Mouse (Mus musculus): ENCODE data around the gene Oxnad1. TPM values are rescaled to one million over a fixed set of nuclear protein-coding genes. Genes with fewer than 3 reads are reported as not detected.

The Oxnad1 gene
- polyA plus RNA-seq, 1 experiment = 49.0 TPM

GRCm38 (mm10) chr14:32091124-32091523 is 6.0 kb downstream of the Oxnad1 start:
- Histone ChIP-seq H3K27me3 (replicated peaks; ENCODE audit: control insufficient read depth, insufficient read depth, low read length) (no peaks in the 10 kb centered on the region), H3K4me1 (ENCODE audit: control insufficient read depth, insufficient read depth, low read length) (no peaks in the 10 kb centered on the region), H3K4me3 (ENCODE audit: insufficient read depth, low read depth, low read length) (no peak overlapping the region), H3K27ac (ENCODE audit: insufficient read depth, low read depth, low read length) (no peak overlapping the region), H3K36me3 (ENCODE audit: control insufficient read depth, insufficient read depth, low read length) (no peaks in the 10 kb centered on the region)
- TF ChIP-seq CTCF (conservative IDR thresholded peaks at IDR 0.05; ENCODE audit: insufficient read depth, insufficient read length, low read depth, low read length) (no peak), POLR2A (IDR thresholded peaks at IDR 0.05; ENCODE audit: low read depth, low read length) (no peak)
- no peak for DNase-seq
- 51% methylated on average over 4 of the region's 4 CpGs for WGBS

DNA sequence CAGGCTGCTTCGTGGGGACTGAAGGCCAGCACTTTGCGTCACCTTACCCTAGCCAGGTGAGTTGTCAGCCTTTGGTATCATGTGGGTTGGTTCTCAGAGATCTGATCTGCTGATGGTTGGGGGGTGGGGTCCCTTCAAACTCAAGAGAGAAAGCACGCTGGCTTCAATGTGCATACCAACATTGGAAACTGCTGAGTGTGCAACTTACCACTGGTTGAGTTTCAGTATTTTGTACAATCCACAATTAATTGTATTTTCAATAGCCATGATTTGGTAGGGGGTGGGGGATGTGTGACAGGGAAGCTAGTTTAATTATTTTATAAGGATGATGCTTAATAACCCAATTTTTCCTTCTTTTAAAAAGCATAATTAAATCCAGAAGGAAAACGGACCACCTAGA is 6.5 kb downstream of the Oxnad1 start:
- Histone ChIP-seq H3K36me3 (ENCODE audit: control insufficient read depth, insufficient read depth, low read length) (0 out of 2 replicates have a peak, but pooled peaks cover 2% of the 10 kb centered on the region), H3K4me3 (ENCODE audit: insufficient read depth, low read depth, low read length) (no peak overlapping the region), H3K27me3 (replicated peaks; ENCODE audit: control insufficient read depth, insufficient read depth, low read length) (no peaks in the 10 kb centered on the region), H3K4me1 (ENCODE audit: control insufficient read depth, insufficient read depth, low read length) (no peaks in the 10 kb centered on the region), H3K27ac (ENCODE audit: insufficient read depth, low read depth, low read length) (no peak overlapping the region)
- WGBS = 77% methylated on average over 4 of the region's 4 CpGs
- TF ChIP-seq POLR2A (IDR thresholded peaks at IDR 0.05; ENCODE audit: low read depth, low read length) = no peak
- no peak for TF ChIP-seq CTCF (conservative IDR thresholded peaks at IDR 0.05; ENCODE audit: insufficient read depth, insufficient read length, low read depth, low read length)
- DNase-seq = no peak

DNA sequence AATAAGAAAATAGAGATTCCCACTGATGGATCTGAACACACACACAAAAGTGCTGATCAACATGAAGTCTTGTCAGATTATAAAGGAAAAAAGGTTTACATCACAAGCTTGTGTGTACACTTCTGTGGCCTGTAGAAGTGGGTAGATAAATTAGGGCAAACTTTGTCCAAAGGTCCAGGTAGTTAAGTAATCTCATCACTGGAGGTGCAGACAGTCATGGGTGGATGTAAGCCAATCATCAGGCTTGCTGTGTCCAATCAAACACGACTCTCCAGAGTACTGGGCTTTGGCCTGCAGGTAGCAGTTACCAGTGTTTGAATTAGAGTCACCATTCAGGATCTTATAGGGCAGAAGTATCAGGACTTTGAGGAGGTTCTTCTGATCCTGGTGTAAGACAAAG is 7.8 kb downstream of the Oxnad1 start:
- no peak for TF ChIP-seq CTCF (conservative IDR thresholded peaks at IDR 0.05; ENCODE audit: insufficient read depth, insufficient read length, low read depth, low read length)
- no peak for TF ChIP-seq POLR2A (IDR thresholded peaks at IDR 0.05; ENCODE audit: low read depth, low read length)
- WGBS = 53% methylated on average over 1 of the region's 1 CpGs
- Histone ChIP-seq H3K27me3 (replicated peaks; ENCODE audit: control insufficient read depth, insufficient read depth, low read length) (no peaks in the 10 kb centered on the region), H3K4me1 (ENCODE audit: control insufficient read depth, insufficient read depth, low read length) (no peaks in the 10 kb centered on the region), H3K4me3 (ENCODE audit: insufficient read depth, low read depth, low read length) (no peak overlapping the region), H3K36me3 (ENCODE audit: control insufficient read depth, insufficient read depth, low read length) (peaks cover 6% of the 10 kb centered on the region; the same call in 1 of the 2 replicates), H3K27ac (ENCODE audit: insufficient read depth, low read depth, low read length) (no peak overlapping the region)
- DNase-seq = no peak

DNA sequence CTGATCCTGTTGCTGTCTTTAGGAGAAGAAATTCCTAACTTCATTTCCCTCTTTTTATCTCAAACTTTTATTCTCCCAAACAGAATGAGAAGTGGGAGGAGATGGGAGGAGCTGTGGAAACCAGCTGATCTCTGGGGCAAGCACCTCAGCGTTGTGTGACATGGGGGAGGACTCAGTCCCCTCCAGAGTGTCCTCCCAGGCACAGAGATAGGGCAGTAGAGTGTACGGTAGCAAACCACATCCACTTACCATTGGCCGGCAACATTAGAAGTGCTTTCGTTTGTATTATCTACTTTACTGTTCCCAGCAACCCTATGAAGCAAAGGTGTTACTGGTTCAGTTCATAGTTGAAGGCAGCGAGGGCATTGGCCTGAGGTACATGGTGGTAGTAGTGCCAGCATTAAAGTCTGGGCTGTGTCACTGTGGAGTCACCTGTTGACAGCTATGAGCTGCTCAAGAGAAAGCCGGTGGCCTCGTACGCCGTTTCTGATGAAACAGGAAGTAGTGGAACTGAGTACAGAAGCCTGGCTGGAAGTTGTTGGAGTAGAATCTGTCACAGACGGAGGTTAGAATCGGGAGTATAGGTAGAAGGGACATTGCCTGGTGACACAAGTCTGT is 8.4 kb downstream of the Oxnad1 start:
- Histone ChIP-seq H3K4me3 (ENCODE audit: insufficient read depth, low read depth, low read length) (no peak overlapping the region), H3K36me3 (ENCODE audit: control insufficient read depth, insufficient read depth, low read length) (peaks cover 6% of the 10 kb centered on the region; the same call in 1 of the 2 replicates), H3K27me3 (replicated peaks; ENCODE audit: control insufficient read depth, insufficient read depth, low read length) (no peaks in the 10 kb centered on the region), H3K4me1 (ENCODE audit: control insufficient read depth, insufficient read depth, low read length) (no peaks in the 10 kb centered on the region), H3K27ac (ENCODE audit: insufficient read depth, low read depth, low read length) (no peak overlapping the region)
- 71% methylated on average over 11 of the region's 11 CpGs for WGBS
- no peak for DNase-seq
- TF ChIP-seq CTCF (conservative IDR thresholded peaks at IDR 0.05; ENCODE audit: insufficient read depth, insufficient read length, low read depth, low read length) = no peak
- no peak for TF ChIP-seq POLR2A (IDR thresholded peaks at IDR 0.05; ENCODE audit: low read depth, low read length)

GRCm38 (mm10) chr14:32095646-32096045 is 10.5 kb downstream of the Oxnad1 start:
- H3K36me3 ChIP-seq (ENCODE audit: control insufficient read depth, insufficient read depth, low read length) = peaks cover 10% of the 10 kb centered on the region

GRCm38 (mm10) chr14:32096740-32097139 is 11.6 kb downstream of the Oxnad1 start:
- no peaks in the 10 kb centered on the region for H3K27me3 ChIP-seq (replicated peaks; ENCODE audit: control insufficient read depth, insufficient read depth, low read length)
- no peaks in the 10 kb centered on the region for H3K4me1 ChIP-seq (ENCODE audit: control insufficient read depth, insufficient read depth, low read length)
- no peak overlapping the region for H3K27ac ChIP-seq (ENCODE audit: insufficient read depth, low read depth, low read length)
- 71% methylated on average over 5 of the region's 5 CpGs for WGBS
- no peak overlapping the region for H3K4me3 ChIP-seq (ENCODE audit: insufficient read depth, low read depth, low read length)
- TF ChIP-seq CTCF (conservative IDR thresholded peaks at IDR 0.05; ENCODE audit: insufficient read depth, insufficient read length, low read depth, low read length) (no peak), POLR2A (IDR thresholded peaks at IDR 0.05; ENCODE audit: low read depth, low read length) (no peak)
- DNase-seq = no peak
- peaks cover 10% of the 10 kb centered on the region for H3K36me3 ChIP-seq (ENCODE audit: control insufficient read depth, insufficient read depth, low read length)

More at GRCm38 (mm10) chr14:32095646-32096045, 10.5 kb downstream of the Oxnad1 start:
- TF ChIP-seq CTCF (conservative IDR thresholded peaks at IDR 0.05; ENCODE audit: insufficient read depth, insufficient read length, low read depth, low read length) (no peak), POLR2A (IDR thresholded peaks at IDR 0.05; ENCODE audit: low read depth, low read length) (no peak)
- no peak overlapping the region for H3K4me3 ChIP-seq (ENCODE audit: insufficient read depth, low read depth, low read length)
- DNase-seq = no peak
- WGBS = 56% methylated on average over 5 of the region's 5 CpGs
- no peaks in the 10 kb centered on the region for H3K4me1 ChIP-seq (ENCODE audit: control insufficient read depth, insufficient read depth, low read length)
- H3K27ac ChIP-seq (ENCODE audit: insufficient read depth, low read depth, low read length) = no peak overlapping the region
- H3K27me3 ChIP-seq (replicated peaks; ENCODE audit: control insufficient read depth, insufficient read depth, low read length) = no peaks in the 10 kb centered on the region

DNA sequence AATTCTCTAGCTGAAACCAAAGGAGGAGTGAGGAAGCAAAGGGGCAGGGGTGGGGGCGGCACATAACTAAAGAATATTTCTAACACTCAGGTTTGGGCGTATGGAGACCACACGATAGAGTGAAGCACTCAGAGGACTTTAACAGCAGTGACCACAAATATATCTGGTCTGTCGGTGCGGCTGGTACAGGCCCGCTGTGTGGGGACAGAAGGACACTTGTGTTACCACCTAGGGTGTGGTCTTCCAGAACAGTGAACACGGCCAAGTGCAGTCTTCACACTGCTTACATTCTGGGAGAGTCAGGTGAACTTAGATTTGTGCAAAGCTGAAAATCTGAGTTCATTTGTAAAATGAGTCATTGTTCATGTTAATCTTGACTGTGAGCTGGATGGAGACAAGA is 12.5 kb downstream of the Oxnad1 start:
- Histone ChIP-seq H3K36me3 (ENCODE audit: control insufficient read depth, insufficient read depth, low read length) (peaks cover 12% of the 10 kb centered on the region), H3K27ac (ENCODE audit: insufficient read depth, low read depth, low read length) (no peak overlapping the region), H3K27me3 (replicated peaks; ENCODE audit: control insufficient read depth, insufficient read depth, low read length) (no peaks in the 10 kb centered on the region), H3K4me1 (ENCODE audit: control insufficient read depth, insufficient read depth, low read length) (no peaks in the 10 kb centered on the region), H3K4me3 (ENCODE audit: insufficient read depth, low read depth, low read length) (no peak overlapping the region)
- WGBS = 82% methylated on average over 7 of the region's 7 CpGs
- DNase-seq = no peak
- no peak for TF ChIP-seq POLR2A (IDR thresholded peaks at IDR 0.05; ENCODE audit: low read depth, low read length)
- TF ChIP-seq CTCF (conservative IDR thresholded peaks at IDR 0.05; ENCODE audit: insufficient read depth, insufficient read length, low read depth, low read length) = no peak
